Mouse (Mus musculus): ENCODE measurements around the gene Rapgef1. TPM values are rescaled to one million over a fixed set of nuclear protein-coding genes. Genes with fewer than 3 reads are reported as not detected.

The Rapgef1 gene
- total and polyA plus RNA-seq, 3 experiments: 86.5 to 185 (median 170) TPM

DNA sequence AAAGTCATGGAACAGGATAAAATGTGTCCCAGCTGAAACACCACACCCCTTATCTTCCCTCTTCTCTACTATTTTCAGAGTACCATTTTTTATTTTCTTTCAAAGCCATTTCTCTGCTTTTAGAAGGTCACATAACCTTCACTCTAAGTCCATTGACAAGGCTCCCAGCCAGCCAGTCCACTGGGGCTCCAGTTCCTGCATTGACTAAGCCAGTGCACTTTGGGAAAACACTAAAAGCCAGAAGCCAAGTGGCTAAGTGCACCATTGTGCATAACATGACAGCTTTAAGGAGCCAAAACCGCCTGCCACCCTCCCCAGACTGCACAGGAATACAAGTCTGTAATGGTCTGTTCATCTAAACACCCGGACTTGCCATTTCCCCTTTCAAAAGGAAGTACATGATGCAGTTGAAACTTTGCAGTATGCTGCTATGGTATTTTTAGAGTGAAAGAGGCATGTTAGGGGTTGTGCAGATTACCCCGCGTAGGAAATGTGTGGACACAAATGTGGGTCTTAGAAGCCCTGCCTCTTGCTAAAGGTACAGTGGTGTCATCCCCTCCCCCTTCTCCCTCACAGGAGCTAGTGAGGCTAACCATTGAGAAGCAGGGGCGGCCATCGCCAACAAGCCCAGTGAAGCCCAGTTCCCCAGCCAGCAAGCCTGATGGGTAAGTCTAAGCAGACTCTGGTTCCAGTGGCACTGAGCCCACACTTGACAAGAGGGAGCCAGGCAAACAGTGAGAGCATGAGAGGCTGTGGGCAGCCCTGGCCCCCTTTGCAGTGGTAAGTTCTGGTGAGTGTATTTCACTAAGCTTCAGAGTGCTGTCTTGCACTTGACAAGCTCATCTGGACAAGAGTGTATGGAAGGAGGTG is 79.1 kb downstream of the Rapgef1 start:
- Histone ChIP-seq H3K27ac (ENCODE audit: insufficient read depth, low read depth) (peak overlapping the region; percentile 96), H3K4me2 (ENCODE audit: insufficient read depth, low read depth, poor library complexity, severe bottlenecking) (0 out of 2 replicates have a peak overlapping the region, but pooled peaks have one; percentile 2), H3K4me3 (replicated peaks in 1 of 3; ENCODE audit: low read depth in 2 of 3, low read length in 2 of 3, poor library complexity in 1 of 3) (peak overlapping the region in 2 of 3 experiments; percentile 12 to 39), H3K9ac (ENCODE audit: insufficient read depth, low read depth) (no peak overlapping the region; the same call in 1 of the 2 replicates), H3K9me3 (replicated peaks; ENCODE audit: low read length) (no peaks in the 10 kb centered on the region), H3K4me1 (ENCODE audit: control insufficient read depth in 1 of 2, insufficient read depth in 2 of 2) (peaks cover 50 to 100% of the 10 kb centered on the region in 2 experiments), H3K36me3 (replicated peaks in 1 of 2; ENCODE audit: control insufficient read depth in 1 of 2, insufficient read depth in 1 of 2, low read length in 1 of 2) (peaks cover 81 to 91% of the 10 kb centered on the region in 2 experiments), H3K79me2 (replicated peaks; ENCODE audit: control insufficient read depth, extremely low read depth, insufficient read depth, poor library complexity, severe bottlenecking) (peaks cover 36% of the 10 kb centered on the region), H3K27me3 (replicated peaks) (no peaks in the 10 kb centered on the region)
- dilution Hi-C loops (cut with MboI; ENCODE audit: extremely low pct_ligation_motif_present, extremely low pct_unique_long_range_greater_than_20kb, low sequenced_read_pairs) (no loop called here), in situ Hi-C loops (cut with MboI; ENCODE audit: low pct_ligation_motif_present, low pct_unique_long_range_greater_than_20kb, low sequenced_read_pairs) (no loop called here)
- peak; percentile 75 for DNase-seq (ENCODE audit: extremely low read depth)
- peak; percentile 77 for TF ChIP-seq TCF12 (IDR thresholded peaks at IDR 0.05; ENCODE audit: low read depth, low read length)
- peak; percentile 52 for TF ChIP-seq EP300 (IDR thresholded peaks at IDR 0.05; ENCODE audit: low read length)
- peak; percentile 69 for TF ChIP-seq CHD2 (IDR thresholded peaks at IDR 0.05; ENCODE audit: low read length)
- TF ChIP-seq BHLHE40 (IDR thresholded peaks at IDR 0.05; ENCODE audit: low read depth, low read length): peak; percentile 44
- 0 out of 2 replicates have a peak, but pooled peaks have one; percentile 42 for TF ChIP-seq ELF1 (IDR thresholded peaks at IDR 0.05; ENCODE audit: low read depth, low read length)
- TF ChIP-seq CHD1 (IDR thresholded peaks at IDR 0.05; ENCODE audit: low read depth, low read length): peak; percentile 62; the same call in 1 of the 2 replicates
- peak; percentile 78 for TF ChIP-seq ZNF384 (IDR thresholded peaks at IDR 0.05; ENCODE audit: low read depth, low read length)
- TF ChIP-seq MEF2A (IDR thresholded peaks at IDR 0.05; ENCODE audit: borderline replicate concordance, low read depth, low read length): peak; percentile 94
- TF ChIP-seq MXI1 (IDR thresholded peaks at IDR 0.05; ENCODE audit: low read depth, low read length): peak; percentile 59; the same call in 1 of the 2 replicates
- TF ChIP-seq MAX (IDR thresholded peaks at IDR 0.05; ENCODE audit: low read length): 0 out of 2 replicates have a peak, but pooled peaks have one; percentile 32
- no peak for TF ChIP-seq SMC3 (IDR thresholded peaks at IDR 0.05; ENCODE audit: low read depth, low read length)
- TF ChIP-seq E2F4 (IDR thresholded peaks at IDR 0.05; ENCODE audit: insufficient replicate concordance, low read depth, low read length): no peak
- peak; percentile 75 for TF ChIP-seq MAZ (IDR thresholded peaks at IDR 0.05; ENCODE audit: low read depth, low read length)
- no peak for TF ChIP-seq JUND (conservative IDR thresholded peaks at IDR 0.05; ENCODE audit: low read depth, low read length)
- TF ChIP-seq USF2 (conservative IDR thresholded peaks at IDR 0.05; ENCODE audit: low read depth, low read length): no peak
- TF ChIP-seq SIN3A (IDR thresholded peaks at IDR 0.05; ENCODE audit: low read length): peak; percentile 10; the same call in 1 of the 2 replicates
- TF ChIP-seq POLR2A (IDR thresholded peaks at IDR 0.05; ENCODE audit: low read depth, low read length): peak; percentile 45; the same call in 1 of the 2 replicates
- TF ChIP-seq MYC (IDR thresholded peaks at IDR 0.05; ENCODE audit: low read depth, low read length): peak; percentile 82; the same call in 1 of the 2 replicates
- peak; percentile 74 for TF ChIP-seq ETS1 (conservative IDR thresholded peaks at IDR 0.05; ENCODE audit: low read depth, low read length)

DNA sequence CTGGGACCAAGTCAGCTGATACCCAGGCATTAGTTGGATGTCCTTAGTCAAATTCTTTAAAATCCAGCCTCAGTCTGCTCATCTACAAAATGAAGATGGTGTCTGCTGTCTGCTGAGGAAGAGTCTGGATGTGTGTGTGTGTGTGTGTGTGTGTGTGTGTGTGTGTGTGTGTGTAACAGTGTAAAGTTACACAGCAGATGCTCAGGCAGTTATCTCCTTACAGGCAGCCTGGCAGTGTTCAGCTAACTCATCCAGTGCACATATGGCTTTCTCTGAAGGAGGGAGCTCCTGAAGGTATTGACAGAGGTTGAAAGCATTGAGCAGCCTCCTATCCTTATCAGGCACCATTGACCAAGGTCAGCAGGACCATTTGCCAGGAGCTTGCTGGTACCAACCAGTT is 81.4 kb downstream of the Rapgef1 start:
- Histone ChIP-seq H3K79me2 (replicated peaks; ENCODE audit: control insufficient read depth, extremely low read depth, insufficient read depth, poor library complexity, severe bottlenecking) (peaks cover 22% of the 10 kb centered on the region), H3K4me3 (replicated peaks in 1 of 3; ENCODE audit: low read depth in 2 of 3, low read length in 2 of 3, poor library complexity in 1 of 3) (peak overlapping the region in 1 of 3 experiments; percentile 39), H3K9ac (ENCODE audit: insufficient read depth, low read depth) (no peak overlapping the region), H3K27ac (ENCODE audit: insufficient read depth, low read depth) (peak overlapping the region; percentile 20; the same call in 1 of the 2 replicates), H3K36me3 (replicated peaks in 1 of 2; ENCODE audit: control insufficient read depth in 1 of 2, insufficient read depth in 1 of 2, low read length in 1 of 2) (peaks cover 88 to 93% of the 10 kb centered on the region in 2 experiments), H3K27me3 (replicated peaks) (no peaks in the 10 kb centered on the region), H3K9me3 (replicated peaks; ENCODE audit: low read length) (no peaks in the 10 kb centered on the region), H3K4me1 (ENCODE audit: control insufficient read depth in 1 of 2, insufficient read depth in 2 of 2) (peaks cover 66 to 100% of the 10 kb centered on the region in 2 experiments), H3K4me2 (ENCODE audit: insufficient read depth, low read depth, poor library complexity, severe bottlenecking) (no peak overlapping the region)
- TF ChIP-seq ZKSCAN1 (IDR thresholded peaks at IDR 0.05; ENCODE audit: borderline replicate concordance, low read depth, low read length) (no peak), ETS1 (conservative IDR thresholded peaks at IDR 0.05; ENCODE audit: low read depth, low read length) (no peak), CTCF (conservative IDR thresholded peaks at IDR 0.05 in 1 of 2, IDR thresholded peaks at IDR 0.05 in 1 of 2; ENCODE audit: low read depth in 2 of 2, low read length in 2 of 2) (no peak), MAX (IDR thresholded peaks at IDR 0.05; ENCODE audit: low read length) (no peak), E2F4 (IDR thresholded peaks at IDR 0.05; ENCODE audit: insufficient replicate concordance, low read depth, low read length) (no peak), HCFC1 (IDR thresholded peaks at IDR 0.05; ENCODE audit: low read depth, low read length) (no peak), MXI1 (IDR thresholded peaks at IDR 0.05; ENCODE audit: low read depth, low read length) (no peak), ZMIZ1 (IDR thresholded peaks at IDR 0.05; ENCODE audit: low read depth, low read length) (no peak), NELFE (IDR thresholded peaks at IDR 0.05; ENCODE audit: low read depth, low read length) (no peak), POLR2A (IDR thresholded peaks at IDR 0.05; ENCODE audit: low read depth, low read length) (no peak), NRF1 (IDR thresholded peaks at IDR 0.05; ENCODE audit: low read depth, low read length) (no peak), KAT2A (IDR thresholded peaks at IDR 0.05; ENCODE audit: insufficient replicate concordance, low read length) (no peak), MAFK (IDR thresholded peaks at IDR 0.05; ENCODE audit: insufficient replicate concordance, low read length) (no peak), RCOR1 (conservative IDR thresholded peaks at IDR 0.05; ENCODE audit: low read depth, low read length) (no peak), CHD2 (IDR thresholded peaks at IDR 0.05; ENCODE audit: low read length) (no peak), SMC3 (IDR thresholded peaks at IDR 0.05; ENCODE audit: low read depth, low read length) (no peak), MAZ (IDR thresholded peaks at IDR 0.05; ENCODE audit: low read depth, low read length) (no peak)
- in situ Hi-C loops (cut with MboI; ENCODE audit: low pct_ligation_motif_present, low pct_unique_long_range_greater_than_20kb, low sequenced_read_pairs): no loop called here
- no peak for DNase-seq (ENCODE audit: extremely low read depth)
- dilution Hi-C loops (cut with MboI; ENCODE audit: extremely low pct_ligation_motif_present, extremely low pct_unique_long_range_greater_than_20kb, low sequenced_read_pairs): no loop called here

Measured in CH12.LX (cell line).